Mouse (Mus musculus) heart, postnatal 36 days (tissue): ENCODE measurements around the gene Gm48551. TPM values are rescaled to one million over a fixed set of nuclear protein-coding genes. Genes with fewer than 3 reads are reported as not detected.

Experiments used
- DNase-seq, 2 experiments: peaks; one replicate each; pipeline ENCODE4 v3.0.0; 2021 to 2022
- intact Hi-C: fragments of 180-260 bp; cut with DNase I; formaldehyde crosslinking; loops from one replicate; pipeline ENCODE4 v1.15.1; 2025
- total RNA-seq, 2 experiments: library from RNA; stranded (reverse); gene quantifications; 2 replicates each; pipeline ENCODE4 v1.2.3; 2021

Gene Gm48551
- total RNA-seq, 2 experiments from 2014 or later, result 1.1 to 2.0 TPM

DNA sequence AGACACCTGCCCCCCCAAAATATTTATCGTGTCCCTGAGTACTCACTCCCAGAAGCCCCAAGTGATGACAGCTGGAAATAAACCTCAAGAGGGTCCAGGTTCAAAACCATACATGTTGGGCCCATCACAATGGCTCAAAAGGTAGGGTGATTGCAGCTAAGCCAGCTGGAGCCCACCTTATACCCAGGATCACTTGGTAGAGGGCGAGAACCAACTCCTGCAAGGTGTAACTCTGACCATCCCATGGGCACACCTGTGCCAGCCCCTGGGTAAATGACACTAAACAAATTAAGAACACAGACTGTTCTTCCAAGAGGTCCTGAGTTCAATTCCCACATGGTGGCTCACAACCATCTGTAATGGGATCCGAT lies 5.1 kb upstream of the Gm48551 start:
- intact Hi-C loops, result no loop called here
- DNase-seq, result no peak

DNA sequence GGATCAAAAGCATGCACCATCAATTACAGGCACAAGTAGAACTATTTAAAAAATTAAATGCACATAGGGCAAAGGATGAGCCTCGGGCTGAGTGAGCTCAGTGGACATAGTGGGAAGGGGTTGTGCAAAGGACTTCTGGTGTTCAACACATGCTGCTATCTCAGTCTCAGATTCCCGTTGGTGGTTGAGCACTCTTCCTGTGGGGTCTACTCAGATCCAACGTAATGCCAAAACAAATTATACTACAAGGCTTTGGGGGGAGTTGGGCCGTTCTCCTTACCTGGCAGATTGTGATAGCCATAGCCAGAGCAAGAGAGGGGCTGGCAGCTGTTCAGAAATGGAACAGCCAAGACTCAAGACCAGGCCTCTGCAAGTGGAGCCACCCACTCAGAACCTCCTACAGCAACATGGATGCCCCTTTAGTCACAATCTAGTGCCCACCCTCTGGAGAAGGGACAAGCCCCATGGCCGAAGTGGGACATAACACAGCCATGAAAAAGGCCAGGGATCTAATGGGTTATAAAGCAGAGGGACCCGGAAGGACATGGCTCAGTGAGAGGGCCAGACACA lies 4.4 kb upstream of the Gm48551 start:
- no peak for DNase-seq
- intact Hi-C loops, result loop anchor here (10.0 kb wide), 1 partner anchor 165 kb away; the partner anchor contains the start of gene Gna11

DNA sequence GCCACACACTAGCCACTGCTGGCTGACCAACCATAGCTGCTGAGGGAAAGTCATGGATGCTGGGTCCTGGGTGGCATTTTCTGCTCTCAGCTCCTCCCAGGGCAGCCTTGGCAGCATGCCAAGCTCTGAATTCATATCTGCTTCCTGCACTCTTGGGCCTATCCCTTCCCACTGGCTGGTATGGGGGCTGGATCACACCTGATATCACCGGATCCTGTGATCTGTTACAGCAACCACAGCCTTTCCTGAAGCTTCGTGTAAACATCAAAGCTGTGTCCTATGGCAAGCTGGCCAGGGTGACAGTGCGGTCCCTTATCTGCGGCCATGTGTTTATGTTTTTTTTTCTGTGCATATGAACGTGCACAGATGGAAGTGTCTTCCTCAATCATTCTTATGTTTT lies 2.2 kb upstream of the Gm48551 start:
- no peak for DNase-seq
- intact Hi-C loops, result loop anchor here (10.0 kb wide), 1 partner anchor 163 kb away; the partner anchor contains the start of gene Gna11

DNA sequence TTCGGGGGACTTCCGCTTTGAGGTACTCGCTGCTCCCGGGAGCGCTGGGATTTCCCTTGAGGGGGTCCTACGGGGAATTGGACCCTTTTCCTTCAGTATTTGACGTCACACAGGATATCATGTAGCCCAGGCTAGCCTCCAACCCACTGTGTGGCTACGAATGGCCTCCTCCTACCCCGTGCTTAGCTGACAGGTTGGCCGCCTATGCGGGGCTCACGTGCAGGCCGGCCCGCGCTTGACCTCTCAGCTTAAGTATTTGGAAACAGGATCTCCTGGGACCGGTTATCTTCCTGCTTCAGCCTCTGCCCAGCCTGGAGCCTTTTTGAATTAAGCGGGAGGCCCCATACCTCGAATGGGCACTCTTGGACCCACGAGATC lies 328 bp downstream of the Gm48551 start:
- no peak for DNase-seq
- intact Hi-C loops, result loop anchor here (10.0 kb wide), 1 partner anchor 160 kb away; the partner anchor contains the start of gene Gna11

DNA sequence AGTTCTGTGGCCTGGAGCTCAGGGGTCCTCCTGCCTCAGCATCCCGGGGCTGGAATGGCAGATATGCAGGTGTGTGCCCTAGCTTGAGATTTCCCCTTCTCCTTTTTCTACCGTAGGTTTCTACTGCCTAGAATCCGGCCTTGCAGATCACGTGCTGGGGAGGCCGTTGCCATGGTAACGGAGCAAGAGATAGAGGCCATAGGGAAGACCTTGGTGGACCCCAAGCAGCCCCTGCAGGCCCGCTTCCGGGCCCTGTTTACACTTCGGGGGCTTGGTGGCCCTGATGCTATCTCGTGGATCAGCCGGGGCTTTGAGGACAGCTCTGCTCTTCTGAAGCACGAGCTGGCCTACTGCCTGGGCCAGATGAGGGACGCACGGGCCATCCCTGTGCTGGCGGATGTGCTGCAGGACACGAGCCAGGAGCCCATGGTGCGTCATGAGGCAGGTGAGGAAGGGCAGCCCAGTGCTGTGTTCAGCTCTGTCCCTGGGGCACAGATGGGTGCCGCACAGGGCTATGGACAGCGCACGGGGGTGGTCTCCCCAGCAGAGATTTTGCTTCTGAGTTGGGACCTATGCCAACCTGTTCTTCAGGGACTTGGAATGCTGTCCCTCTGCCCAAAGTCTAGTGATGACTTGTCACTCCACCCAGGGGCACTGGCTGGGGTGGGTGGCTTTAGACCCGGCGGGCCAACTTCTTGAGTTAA lies 1.5 kb downstream of the Gm48551 start:
- DNase-seq, result no peak
- intact Hi-C loops, result loop anchor here (10.0 kb wide), 1 partner anchor 159 kb away; the partner anchor contains the start of gene Gna11

DNA sequence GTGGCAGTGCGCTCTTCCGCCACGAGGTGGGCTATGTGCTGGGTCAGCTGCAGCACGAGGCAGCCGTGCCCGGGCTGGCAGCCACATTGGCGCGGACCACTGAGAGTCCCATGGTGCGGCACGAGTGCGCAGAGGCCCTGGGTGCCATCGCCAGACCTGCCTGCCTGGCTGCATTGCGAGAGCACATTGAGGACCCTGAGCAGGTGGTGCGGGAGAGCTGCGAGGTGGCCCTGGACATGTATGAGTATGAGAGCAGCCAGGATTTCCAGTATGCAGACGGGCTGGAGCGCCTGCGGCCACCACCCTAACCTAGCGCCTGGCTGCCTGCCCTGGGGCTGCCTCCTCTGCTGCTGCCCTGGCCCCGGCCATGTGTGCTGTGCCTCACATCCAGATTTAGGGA lies 3.5 kb downstream of the Gm48551 start:
- DNase-seq, result no peak
- intact Hi-C loops, result loop anchor here (10.0 kb wide), 1 partner anchor 157 kb away; the partner anchor contains the start of gene Gna11

DNA sequence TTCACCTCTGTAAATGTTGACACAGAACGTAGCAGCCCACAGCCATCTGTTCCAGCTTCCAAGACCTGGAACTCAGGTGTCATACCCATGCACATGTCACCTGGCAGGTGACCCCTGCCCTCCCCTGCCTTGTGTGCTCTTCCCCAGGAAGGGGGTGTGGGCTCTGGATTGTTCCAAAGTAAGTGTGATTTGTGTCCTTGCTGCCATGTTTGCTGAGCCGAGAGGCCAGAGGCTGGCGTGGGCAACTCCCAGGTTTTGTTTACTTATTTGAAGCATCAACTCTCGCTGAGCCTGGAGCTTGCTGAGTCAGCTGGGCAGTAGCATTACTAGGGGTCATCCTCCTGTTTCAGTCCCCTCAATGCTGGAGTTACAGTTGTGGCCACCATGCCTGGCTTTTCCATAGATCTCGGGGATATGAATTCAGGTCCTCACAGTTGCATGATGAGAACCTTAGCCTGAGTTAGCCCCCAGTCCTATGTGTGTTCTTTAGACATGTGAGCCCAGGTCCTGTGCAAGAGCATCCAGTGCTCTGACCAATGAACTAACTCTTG lies 4.3 kb downstream of the Gm48551 start, which contains the start of gene Gm48552:
Gm48552 (plus strand) TSS at position 501 of the 551 bp plus-strand sequence.
- intact Hi-C loops, result loop anchor here (1.0 to 10.0 kb wide), 2 partner anchors 62 to 156 kb away; partner anchors contain the start of gene Gna11
- no peak for DNase-seq

DNA sequence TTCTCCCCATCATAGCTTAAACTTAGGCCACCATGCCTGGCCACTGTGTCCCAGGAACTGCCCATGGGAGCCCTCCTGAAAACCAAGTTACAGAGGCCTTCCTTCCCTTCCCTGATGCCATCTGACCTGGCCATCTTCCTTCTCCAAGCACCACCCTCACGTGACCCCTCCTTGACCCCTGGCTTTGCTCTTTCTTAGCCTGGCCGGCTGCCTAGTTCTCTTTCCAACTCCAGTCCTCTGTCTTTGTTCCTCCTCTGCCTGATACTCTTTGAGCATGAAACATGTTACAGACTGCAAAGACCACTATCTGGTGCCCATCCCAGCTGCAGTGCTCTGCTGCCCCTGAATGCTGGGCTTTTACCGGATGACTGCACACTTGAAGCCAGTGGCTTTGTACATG lies 5.1 kb downstream of the Gm48551 start:
- intact Hi-C loops, result loop anchor here (1.0 to 10.0 kb wide), 2 partner anchors 61 to 155 kb away; partner anchors contain the start of gene Gna11
- DNase-seq, result peak in 1 of 2 experiments; percentile 19

DNA sequence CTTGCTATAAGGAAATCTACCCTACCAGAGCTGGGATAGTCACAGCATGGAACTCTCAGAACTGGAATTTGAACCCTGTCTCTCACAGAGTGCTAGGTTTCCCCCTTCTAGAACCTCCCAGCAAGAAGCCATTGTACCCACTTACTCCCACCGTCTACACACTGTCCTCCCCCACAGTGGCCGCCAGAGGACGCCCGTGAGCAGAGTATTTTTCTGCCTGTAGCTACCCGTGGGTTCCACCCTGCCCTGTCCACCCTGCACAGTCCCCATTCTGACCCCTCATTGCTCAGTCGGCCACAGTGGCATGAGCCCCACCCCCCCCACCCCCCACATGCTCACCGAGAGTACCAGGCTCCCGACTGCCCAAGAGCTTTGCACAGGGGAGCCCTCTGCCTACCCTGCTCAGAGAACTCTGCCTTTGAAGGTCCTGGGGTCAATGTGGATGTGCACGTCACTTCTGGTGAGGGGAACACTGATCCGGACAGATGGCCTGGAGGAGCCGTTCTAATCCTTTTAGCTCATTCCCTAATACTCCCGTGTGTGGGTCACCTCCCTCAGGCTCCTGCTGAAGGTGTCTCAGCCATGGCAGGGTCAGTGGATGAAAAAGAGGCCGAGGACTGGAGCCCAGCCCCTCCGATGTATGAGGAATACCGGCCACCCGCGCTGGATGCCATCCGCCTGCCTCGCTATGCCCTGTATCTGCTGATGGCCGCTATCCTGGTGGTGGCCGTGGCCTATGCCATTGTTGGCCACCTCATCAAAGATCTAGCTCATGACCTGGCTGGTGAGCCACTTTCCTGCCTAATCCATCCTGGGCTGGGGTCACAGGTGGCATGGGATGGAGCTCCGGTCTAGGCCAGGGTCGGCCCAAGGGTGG lies 5.8 kb downstream of the Gm48551 start:
- intact Hi-C loops, result loop anchor here (1.0 to 10.0 kb wide), 2 partner anchors 60 to 155 kb away; partner anchors contain the start of gene Gna11
- peak; percentile 85 for DNase-seq

DNA sequence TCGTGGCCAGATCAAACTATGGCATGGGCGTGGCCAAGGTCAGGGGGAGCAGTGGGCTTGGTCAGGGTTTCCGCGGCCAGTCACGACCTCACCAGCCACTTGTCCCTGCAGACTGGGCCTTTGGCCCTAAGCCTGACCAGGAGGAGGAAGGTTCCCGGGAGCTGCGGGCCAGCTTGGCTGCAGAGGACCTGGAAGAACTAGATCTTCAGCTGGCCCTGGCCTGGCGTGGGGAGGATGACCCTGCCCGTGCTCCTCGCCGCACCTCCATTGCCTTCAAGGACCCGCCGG lies 6.4 kb downstream of the Gm48551 start:
- intact Hi-C loops, result no loop called here
- no peak for DNase-seq

DNA sequence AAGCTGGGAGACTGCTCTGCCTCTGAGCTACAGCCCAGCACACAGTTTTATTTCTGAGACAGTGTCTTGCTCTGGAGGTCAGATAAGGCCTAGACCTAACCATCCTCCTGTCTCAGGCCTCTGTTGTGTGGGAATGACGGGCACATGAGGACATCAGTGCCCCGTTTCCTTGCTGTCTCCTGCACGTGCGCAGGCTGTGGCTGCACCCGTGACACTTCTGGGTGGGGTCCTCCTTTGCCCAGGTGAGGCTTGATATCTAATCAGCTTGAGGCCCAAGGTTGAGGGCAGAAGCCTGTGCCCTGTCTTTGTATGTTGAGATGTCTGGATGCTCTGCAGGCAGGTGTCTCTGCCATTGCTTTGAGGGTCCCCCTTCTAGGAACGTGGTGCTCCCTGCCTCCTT lies 8.0 kb downstream of the Gm48551 start:
- no peak for DNase-seq
- intact Hi-C loops, result no loop called here

DNA sequence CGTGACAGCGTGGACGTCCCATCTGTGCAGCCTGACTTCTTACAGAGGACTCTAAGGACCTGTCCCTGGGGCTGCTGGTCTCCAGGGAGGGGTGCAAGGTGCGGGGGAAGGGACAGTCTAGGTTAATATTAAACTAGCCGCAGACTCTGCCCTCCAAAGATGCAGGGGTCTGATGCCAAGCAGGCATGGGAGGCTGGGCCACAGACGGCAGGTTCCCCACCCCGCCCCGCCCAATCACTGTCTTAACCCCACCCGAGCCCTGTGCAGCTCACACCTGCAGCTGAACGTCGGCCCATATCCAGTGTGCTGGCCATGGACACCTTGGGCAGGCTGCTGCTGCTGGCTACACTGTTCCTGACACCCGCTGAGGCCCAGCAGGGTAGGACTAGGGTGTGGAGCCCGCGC lies 8.5 kb downstream of the Gm48551 start, which contains the start of gene Smim24:
Smim24 (plus strand) TSS at position 271 of the 405 bp plus-strand sequence.
- no peak for DNase-seq
- intact Hi-C loops, result no loop called here

DNA sequence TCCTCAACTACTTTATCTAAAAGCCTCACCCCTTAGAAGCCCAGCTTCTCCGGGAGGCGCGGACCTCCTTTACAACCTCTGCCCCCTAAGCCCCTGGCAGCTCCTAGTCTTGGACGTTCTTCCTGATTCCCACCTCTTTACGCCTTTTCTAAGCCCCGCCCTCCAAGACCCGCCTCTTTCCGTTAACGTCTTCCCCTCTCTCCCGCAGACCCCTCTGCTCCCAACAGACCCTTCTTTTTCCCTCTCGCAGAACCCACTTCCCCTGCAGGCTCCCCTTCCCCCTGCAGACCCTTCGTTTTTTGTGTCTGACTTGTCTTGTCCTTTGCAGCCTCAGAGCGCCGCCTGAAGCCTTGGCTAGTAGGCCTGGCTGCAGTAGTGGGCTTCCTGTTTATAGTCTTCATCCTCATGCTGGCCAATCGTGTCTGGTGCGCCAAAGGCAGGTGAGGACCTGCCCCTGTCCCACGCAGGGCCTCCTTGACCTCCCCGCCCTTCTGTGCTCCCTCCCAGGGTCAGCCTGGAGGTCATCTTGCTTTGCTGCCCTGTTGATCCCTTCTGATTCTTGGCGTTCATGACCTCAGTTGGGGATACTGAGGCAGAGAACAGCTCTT lies 9.3 kb downstream of the Gm48551 start:
- peak; percentile 56 to 63 for DNase-seq
- intact Hi-C loops, result loop anchor here (2.0 kb wide), 1 partner anchor 47 kb away; no protein-coding TSS in a partner anchor

DNA sequence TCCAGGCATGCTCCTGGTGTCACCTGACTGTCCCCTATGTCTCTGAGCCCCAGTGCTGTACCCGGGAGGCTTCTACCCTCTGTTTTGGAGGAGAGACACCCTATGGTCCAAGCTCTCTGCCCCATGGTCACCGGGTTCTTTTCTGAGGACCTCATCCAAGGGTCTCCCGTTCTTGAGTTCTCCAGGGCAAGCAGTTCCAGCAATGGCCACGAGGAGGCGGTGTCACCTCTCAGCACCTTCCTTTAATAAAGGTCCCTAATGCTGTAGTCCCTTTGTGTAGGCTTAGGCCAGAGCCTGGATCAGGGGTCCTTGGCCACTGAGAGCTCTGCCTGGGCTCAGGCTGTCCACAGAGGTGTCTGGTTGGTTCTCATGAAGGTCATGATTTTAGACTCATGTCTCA lies 10.9 kb downstream of the Gm48551 start:
- intact Hi-C loops, result loop anchor here (2.0 kb wide), 1 partner anchor 46 kb away; no protein-coding TSS in a partner anchor
- peak; percentile 78 to 86 for DNase-seq

DNA sequence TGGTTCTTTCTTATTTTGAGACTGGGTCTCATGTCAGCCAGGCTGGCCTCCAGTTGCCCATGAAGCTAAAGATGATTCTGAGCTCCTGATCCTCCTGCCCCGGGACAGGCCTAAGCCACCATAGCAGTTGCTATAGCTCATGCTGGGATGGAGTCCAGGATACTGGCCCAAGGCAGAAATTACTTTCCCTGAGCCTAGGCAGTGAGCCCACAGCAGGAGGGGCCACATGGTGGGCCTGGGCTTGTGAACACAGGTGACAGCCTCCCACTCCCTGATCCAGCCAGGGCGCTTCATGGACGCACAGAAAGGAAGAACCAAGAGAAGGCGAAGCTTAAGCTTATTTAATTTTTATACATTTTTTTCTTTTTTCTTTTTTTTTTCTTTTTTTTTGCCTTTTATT lies 11.6 kb downstream of the Gm48551 start:
- intact Hi-C loops, result loop anchor here (2.0 kb wide), 1 partner anchor 45 kb away; no protein-coding TSS in a partner anchor

DNA sequence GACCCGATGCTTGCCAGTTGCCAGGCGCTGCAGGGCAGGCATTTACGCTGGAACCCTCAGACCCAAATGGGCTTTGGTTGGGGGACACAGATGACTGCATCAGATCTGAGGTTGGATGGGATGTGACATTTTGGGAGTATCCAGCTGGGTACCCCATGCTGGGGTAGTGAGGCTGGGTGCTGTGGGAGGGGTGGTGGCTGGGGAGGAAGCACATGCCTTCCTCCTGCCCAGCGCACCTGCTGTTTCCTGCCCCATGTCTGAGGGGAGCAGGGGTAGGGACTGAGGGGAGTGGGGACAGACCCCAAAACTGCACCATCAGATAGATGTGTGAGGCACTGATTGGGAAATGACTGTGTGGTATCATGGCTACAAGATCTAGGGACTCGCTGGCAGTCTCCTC lies 12.5 kb downstream of the Gm48551 start:
- DNase-seq, result no peak
- intact Hi-C loops, result no loop called here

More for the DNA sequence above, 11.6 kb downstream of the Gm48551 start:
- no peak for DNase-seq

DNA sequence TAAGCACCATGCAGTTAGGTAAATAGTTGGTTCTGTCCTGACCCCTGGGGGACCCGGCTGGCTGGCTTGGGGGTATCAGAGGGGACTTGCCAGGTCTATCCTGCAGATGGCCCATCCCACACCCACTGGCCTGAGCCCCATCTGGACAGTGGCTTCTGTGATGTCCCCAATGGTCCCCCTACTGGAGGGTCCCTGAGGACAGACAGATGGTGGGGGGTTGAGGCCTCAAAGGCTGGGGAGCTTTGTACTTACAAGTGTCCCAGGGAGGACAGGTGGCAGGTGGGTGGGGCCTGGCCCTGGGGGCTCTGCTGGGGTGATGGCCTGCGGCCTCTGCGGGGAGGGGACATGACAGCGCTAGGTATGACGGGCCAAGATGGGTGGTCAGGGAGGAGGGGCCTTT lies 15.0 kb downstream of the Gm48551 start:
- intact Hi-C loops, result no loop called here
- DNase-seq, result no peak

DNA sequence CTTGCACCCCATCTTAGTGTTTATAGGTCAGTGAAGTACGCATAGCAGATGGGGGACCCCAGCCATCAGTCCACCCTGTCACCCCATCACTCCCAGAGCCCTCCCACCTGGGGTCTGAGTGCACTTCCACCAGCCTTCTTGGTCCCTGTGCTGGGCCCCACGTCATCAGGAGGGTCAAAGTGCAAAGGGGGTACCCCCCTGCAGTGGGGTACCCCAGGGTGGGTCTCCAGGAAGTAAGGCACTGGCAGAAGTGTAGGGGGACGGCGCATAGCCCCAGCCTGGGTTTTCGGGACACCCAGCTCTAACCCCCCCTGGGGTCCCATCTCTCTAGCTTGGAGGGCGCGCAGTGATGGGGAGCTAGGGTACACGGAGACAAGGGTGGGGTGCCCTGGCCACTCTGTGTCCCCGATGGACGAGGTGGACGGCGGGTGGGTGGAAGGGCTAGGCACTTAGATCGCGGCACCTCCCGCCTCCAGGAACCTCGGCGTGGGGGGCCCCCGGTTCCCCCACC lies 15.6 kb downstream of the Gm48551 start:
- intact Hi-C loops, result no loop called here
- no peak for DNase-seq

DNA sequence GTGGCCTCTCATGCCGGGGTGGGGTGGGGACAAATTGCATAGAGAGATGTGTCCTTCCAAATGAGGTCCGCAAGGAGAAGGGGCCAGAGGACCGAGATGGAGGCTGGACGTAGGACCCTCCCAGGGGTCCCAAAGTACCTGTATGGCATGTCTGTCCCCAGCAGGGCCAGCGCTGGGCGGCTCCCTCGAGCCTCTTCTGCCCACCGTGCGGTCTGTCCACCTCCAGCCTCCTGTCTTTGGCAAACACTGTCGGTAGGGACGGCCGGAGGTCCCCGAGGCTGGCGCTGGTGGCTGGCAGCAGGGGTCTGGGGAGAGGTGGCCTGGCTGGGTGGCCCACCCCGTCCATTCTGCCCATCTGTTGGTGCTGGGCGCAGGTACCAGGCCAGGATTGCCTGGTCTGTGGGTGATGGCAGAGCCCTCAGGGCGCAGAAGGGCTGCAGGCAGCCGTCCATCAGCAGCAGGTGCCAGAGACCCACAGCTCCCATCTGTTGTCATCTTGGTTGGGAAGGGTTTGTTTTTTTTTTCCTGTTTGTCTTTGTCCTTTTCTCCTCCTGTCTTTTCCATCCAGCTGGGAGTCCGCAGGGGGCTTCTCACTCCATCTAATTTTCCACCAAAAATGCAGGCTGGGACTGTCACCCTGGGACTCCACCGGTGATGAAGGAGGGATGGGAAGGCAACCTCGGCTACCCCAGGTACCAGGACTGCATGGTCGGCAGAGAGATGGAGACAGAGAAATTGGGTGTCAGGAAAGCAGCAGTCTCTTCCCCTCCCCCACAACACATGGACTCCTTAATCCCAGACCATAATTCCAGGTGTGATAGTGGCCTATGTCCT lies 16.3 kb downstream of the Gm48551 start:
- intact Hi-C loops, result no loop called here
- no peak for DNase-seq
